Mouse (Mus musculus): ENCODE measurements around the gene Npcd.
A peak's percentile ranks its signal among the peaks of the same experiment; 100 is the strongest.

The Npcd gene

GRCm38 (mm10) chr15:79741173-79741858 lies 92.7 kb downstream of the Npcd start:
- DNase-seq (ENCODE audit: low read depth), result peak; percentile 81

DNA sequence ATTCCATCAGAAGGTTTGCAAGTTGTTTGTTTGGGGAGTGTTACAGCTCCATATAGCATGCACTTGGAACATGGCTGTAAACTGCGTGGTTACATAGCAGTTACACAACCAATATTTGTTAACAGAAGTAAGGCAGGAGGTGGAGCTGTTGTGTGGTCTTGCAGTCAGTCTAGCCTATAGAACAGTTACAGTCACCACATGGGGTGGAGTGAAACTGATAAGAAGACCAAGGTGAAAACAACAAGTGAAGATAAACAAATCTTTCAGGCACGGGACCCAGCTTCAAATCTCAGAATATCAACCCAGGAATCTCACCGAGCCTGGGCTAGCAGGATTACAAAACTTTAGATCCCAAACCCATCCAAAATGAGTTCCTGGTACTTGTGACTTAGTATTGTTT lies 93.3 kb downstream of the Npcd start:
- peak; percentile 56 for DNase-seq (ENCODE audit: low read depth)

Measured in naive thymus-derived CD4-positive, alpha-beta T cell, adult 2 months (primary cell).